Mouse (Mus musculus) small intestine, adult 2 months (tissue): Measurements from ENCODE around the gene Cby3. TPM values are rescaled to one million over a fixed set of nuclear protein-coding genes. Genes with fewer than 3 reads are reported as not detected.

Experiments used
- H3K27ac ChIP-seq: fragments of 200-500 bp; 2 replicates; pipeline ENCODE4 v1.5.1; 2012; ENCODE audit warnings: low read depth, low read length, control low read depth, inconsistent platforms; ENCODE audit not compliant: insufficient read depth
- H3K27me3 ChIP-seq: fragments of 200-500 bp; 2 replicates; pipeline ENCODE4 v1.6.1; 2012; ENCODE audit warnings: mild to moderate bottlenecking, moderate library complexity, low read length, inconsistent platforms; ENCODE audit not compliant: control insufficient read depth, insufficient read depth
- H3K36me3 ChIP-seq: fragments of 200-500 bp; 2 replicates; pipeline ENCODE4 v1.6.1; 2012; ENCODE audit warnings: mild to moderate bottlenecking, low read length, control low read depth, inconsistent platforms; ENCODE audit not compliant: control insufficient read depth, insufficient read depth
- H3K4me1 ChIP-seq: fragments of 200-500 bp; 2 replicates; pipeline ENCODE4 v1.6.1; 2012; ENCODE audit warnings: low read length, inconsistent platforms, mixed read lengths; ENCODE audit not compliant: control insufficient read depth, insufficient read depth, insufficient read length
- H3K4me3 ChIP-seq: fragments of 200-500 bp; 2 replicates; pipeline ENCODE4 v1.5.1; 2012; ENCODE audit warnings: low read depth, mild to moderate bottlenecking, control low read depth, inconsistent platforms, low read length, moderate library complexity
- CTCF ChIP-seq: fragments of 200-500 bp; IDR thresholded peaks from 2 replicates; pipeline ENCODE4 v1.5.1; 2012; ENCODE audit warnings: low read depth, mild to moderate bottlenecking, control low read depth, inconsistent platforms, low read length, moderate library complexity, mixed read lengths; ENCODE audit not compliant: insufficient replicate concordance, insufficient read length; ENCODE audit errors: extremely low read depth
- POLR2A ChIP-seq: fragments of 200-500 bp; IDR thresholded peaks from 2 replicates; pipeline ENCODE4 v1.6.1; 2012; ENCODE audit warnings: low read depth, mild to moderate bottlenecking, control low read depth, inconsistent platforms, low read length, moderate library complexity
- WGBS: fragments of 180-500 bp; shearing (Covaris S2); methylation state at CpG from one replicate; pipeline ENCODE4 v1.1.7; 2018; 5-methylcytosine and 5-hydroxymethylcytosine counted together
- polyA plus RNA-seq: library from polyadenylated mRNA; depleted of rRNA; stranded (reverse); fragments of >200 nt; gene quantifications from 2 replicates; pipeline ENCODE4 v1.2.3, GENCODE M21; 2012

Cby3 gene
- polyA plus RNA-seq, 1 experiment, result 0.51 TPM

GRCm38 (mm10) chr11:50379023-50379752 is 24.9 kb downstream of the Cby3 start:
- no peak for TF ChIP-seq POLR2A
- no peak for TF ChIP-seq CTCF
- peak overlapping the region; percentile 74 for H3K4me3 ChIP-seq
- H3K36me3 ChIP-seq, result peaks cover 24% of the 10 kb centered on the region
- H3K4me1 ChIP-seq, result peaks cover 6% of the 10 kb centered on the region; the same call in 1 of the 2 replicates
- H3K27ac ChIP-seq, result no peak overlapping the region
- H3K27me3 ChIP-seq, result no peaks in the 10 kb centered on the region
- WGBS, result 29% methylated on average over 12 of the region's 12 CpGs

DNA sequence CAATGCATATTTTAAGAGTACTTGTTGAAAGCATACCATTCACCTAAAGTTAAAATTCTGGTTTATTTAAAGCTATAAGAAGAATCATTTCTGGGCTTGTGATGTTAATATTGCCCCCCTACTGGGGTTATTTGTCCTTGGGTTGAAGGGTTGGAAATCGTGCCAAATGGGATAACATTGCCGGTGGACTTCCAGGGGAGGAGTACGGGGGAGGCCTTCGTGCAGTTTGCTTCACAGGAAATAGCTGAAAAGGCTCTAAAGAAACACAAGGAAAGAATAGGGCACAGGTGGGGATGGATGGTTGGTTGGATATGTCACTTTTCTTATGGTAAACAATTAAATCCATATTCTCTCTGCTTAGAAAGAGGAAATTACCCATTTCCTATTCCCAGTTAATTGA is 27.0 kb downstream of the Cby3 start:
- H3K4me1 ChIP-seq, result peaks cover 6% of the 10 kb centered on the region; the same call in 1 of the 2 replicates
- peaks cover 35% of the 10 kb centered on the region for H3K36me3 ChIP-seq
- TF ChIP-seq POLR2A (no peak), CTCF (no peak)
- no peaks in the 10 kb centered on the region for H3K27me3 ChIP-seq
- no peak overlapping the region for H3K4me3 ChIP-seq
- no peak overlapping the region for H3K27ac ChIP-seq
- 18% methylated on average over 4 of the region's 4 CpGs for WGBS

- Histone ChIP-seq H3K27me3 (no peaks in the 10 kb centered on the region), H3K27ac (no peak overlapping the region), H3K4me1 (no peaks in the 10 kb centered on the region), H3K36me3 (peaks cover 61% of the 10 kb centered on the region), H3K4me3 (no peak overlapping the region)
- 86% methylated on average over 3 of the region's 3 CpGs for WGBS
- TF ChIP-seq CTCF (no peak), POLR2A (no peak)
Measured at GRCm38 (mm10) chr11:50387167-50387679, 33.0 kb downstream of the Cby3 start.

DNA sequence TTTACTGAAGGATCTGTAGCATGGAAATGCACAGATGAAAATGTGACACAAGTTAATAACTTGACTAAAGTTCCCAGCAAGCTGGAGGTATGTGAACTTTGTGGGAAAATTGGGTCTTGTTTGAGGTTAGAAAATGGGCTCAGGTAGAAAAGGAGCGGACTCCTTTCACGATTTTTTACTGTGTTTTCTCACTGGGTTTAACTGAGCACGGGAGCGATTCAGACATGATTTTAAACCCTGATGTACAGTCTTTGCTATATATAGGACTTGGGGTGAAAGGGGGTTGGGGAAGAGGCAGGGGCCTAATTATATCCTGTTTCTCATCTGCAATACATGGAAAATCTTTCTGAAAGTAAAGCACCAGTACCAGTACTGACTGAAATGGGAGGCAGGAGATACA is 33.4 kb downstream of the Cby3 start:
- Histone ChIP-seq H3K27me3 (no peaks in the 10 kb centered on the region), H3K4me1 (no peaks in the 10 kb centered on the region), H3K36me3 (peaks cover 59% of the 10 kb centered on the region), H3K27ac (no peak overlapping the region), H3K4me3 (no peak overlapping the region)
- no peak for TF ChIP-seq POLR2A
- no peak for TF ChIP-seq CTCF
- 86% methylated on average over 4 of the region's 4 CpGs for WGBS

GRCm38 (mm10) chr11:50388217-50388929 is 34.1 kb downstream of the Cby3 start:
- no peaks in the 10 kb centered on the region for H3K4me1 ChIP-seq
- TF ChIP-seq CTCF, result no peak
- no peak for TF ChIP-seq POLR2A
- H3K27ac ChIP-seq, result no peak overlapping the region
- WGBS, result 93% methylated on average over 3 of the region's 3 CpGs
- no peak overlapping the region for H3K4me3 ChIP-seq
- H3K36me3 ChIP-seq, result peaks cover 54% of the 10 kb centered on the region
- no peaks in the 10 kb centered on the region for H3K27me3 ChIP-seq

GRCm38 (mm10) chr11:50389011-50389410 is 34.7 kb downstream of the Cby3 start:
- H3K27me3 ChIP-seq, result no peaks in the 10 kb centered on the region
- H3K4me3 ChIP-seq, result no peak overlapping the region
- H3K36me3 ChIP-seq, result peaks cover 56% of the 10 kb centered on the region
- H3K27ac ChIP-seq, result no peak overlapping the region
- 64% methylated on average over 3 of the region's 3 CpGs for WGBS
- no peak for TF ChIP-seq CTCF
- no peak for TF ChIP-seq POLR2A
- H3K4me1 ChIP-seq, result no peaks in the 10 kb centered on the region

DNA sequence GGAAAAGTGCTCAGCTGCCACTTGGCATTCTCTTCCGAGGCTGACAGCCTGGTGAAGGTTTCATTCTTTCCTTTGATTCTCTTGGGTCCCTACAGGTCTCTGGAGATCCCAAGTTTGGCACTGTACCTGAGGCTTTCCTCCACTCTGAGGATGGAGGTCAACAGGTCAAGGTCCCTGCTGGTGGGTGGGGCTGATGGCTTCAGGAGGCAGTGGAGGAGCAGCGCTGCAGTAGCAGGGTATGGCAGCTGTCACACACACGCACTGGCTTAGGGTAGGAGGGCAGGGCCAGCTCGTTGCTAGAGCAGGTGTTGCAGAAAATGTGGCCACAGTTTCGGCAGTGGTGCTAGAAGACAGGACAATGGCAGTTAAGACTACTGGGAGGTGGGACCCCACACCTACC is 35.4 kb downstream of the Cby3 start:
- WGBS, result 43% methylated on average over 5 of the region's 5 CpGs
- Histone ChIP-seq H3K27ac (no peak overlapping the region), H3K36me3 (peaks cover 58% of the 10 kb centered on the region), H3K27me3 (no peaks in the 10 kb centered on the region), H3K4me1 (no peaks in the 10 kb centered on the region), H3K4me3 (no peak overlapping the region)
- TF ChIP-seq POLR2A (no peak), CTCF (no peak)
